Mouse (Mus musculus) lung, embryonic 14.5 days (tissue): ENCODE data around the gene Fbn1. TPM values are rescaled to one million over a fixed set of nuclear protein-coding genes. Genes with fewer than 3 reads are reported as not detected.

Experiments
- ATAC-seq: fragments of 200-750 bp; cut with Nextera tagmentation; 2 replicates; pipeline ENCODE4 v1.8.0; 2017; ENCODE audit warnings: mild to moderate bottlenecking, moderate TSS enrichment, moderate library complexity; ENCODE audit not compliant: insufficient read depth
- DNase-seq: peaks from one replicate; pipeline ENCODE4 v3.0.0-alpha.2; 2015
- H3K27ac ChIP-seq: fragments of 300-500 bp; sonication (generic); 2 replicates; pipeline ENCODE4 v1.5.1; 2014; ENCODE audit warnings: low read depth, mild to moderate bottlenecking, moderate library complexity
- H3K27me3 ChIP-seq: fragments of 300-500 bp; sonication (generic); 2 replicates; pipeline ENCODE4 v1.6.1; 2014; ENCODE audit warnings: low read length, control low read depth; ENCODE audit not compliant: insufficient read depth
- H3K36me3 ChIP-seq: fragments of 300-500 bp; sonication (generic); 2 replicates; pipeline ENCODE4 v1.6.1; 2014; ENCODE audit warnings: control low read depth; ENCODE audit not compliant: insufficient read depth
- H3K4me1 ChIP-seq: fragments of 300-500 bp; sonication (generic); 2 replicates; pipeline ENCODE4 v1.6.1; 2014; ENCODE audit warnings: antibody characterized with exemption, control low read depth; ENCODE audit not compliant: insufficient read depth
- H3K4me2 ChIP-seq: fragments of 300-500 bp; sonication (generic); 2 replicates; pipeline ENCODE4 v1.6.1; 2014; ENCODE audit warnings: mild to moderate bottlenecking
- H3K4me3 ChIP-seq: fragments of 300-500 bp; sonication (generic); 2 replicates; pipeline ENCODE4 v1.5.1; 2014; ENCODE audit warnings: low read depth, low read length
- H3K9ac ChIP-seq: fragments of 300-500 bp; sonication (generic); 2 replicates; pipeline ENCODE4 v1.6.1; 2014
- H3K9me3 ChIP-seq: fragments of 300-500 bp; sonication (generic); 2 replicates; pipeline ENCODE4 v1.6.1; 2016; ENCODE audit warnings: low read depth, low read length, control low read depth
- CTCF ChIP-seq: IDR thresholded peaks from 2 replicates; pipeline ENCODE4 v1.5.1; 2016; ENCODE audit warnings: antibody characterized with exemption, low read depth
- WGBS: fragments of 180-500 bp; shearing (Covaris S2); extraction: QIAGEN DNeasy Blood & Tissue Kit; methylation state at CpG from one replicate; pipeline ENCODE4 v1.1.7; 2014; 5-methylcytosine and 5-hydroxymethylcytosine counted together
- polyA plus RNA-seq: library from polyadenylated mRNA; unstranded; fragments of >200 nt; fragmentation: Nextera tagmentation; extraction: Ambion mirVana; gene quantifications from 2 replicates; pipeline ENCODE4 v1.2.1, GENCODE M21; 2014

The Fbn1 gene
- polyA plus RNA-seq, 1 experiment from 2014 or later, result 53.1 TPM

DNA sequence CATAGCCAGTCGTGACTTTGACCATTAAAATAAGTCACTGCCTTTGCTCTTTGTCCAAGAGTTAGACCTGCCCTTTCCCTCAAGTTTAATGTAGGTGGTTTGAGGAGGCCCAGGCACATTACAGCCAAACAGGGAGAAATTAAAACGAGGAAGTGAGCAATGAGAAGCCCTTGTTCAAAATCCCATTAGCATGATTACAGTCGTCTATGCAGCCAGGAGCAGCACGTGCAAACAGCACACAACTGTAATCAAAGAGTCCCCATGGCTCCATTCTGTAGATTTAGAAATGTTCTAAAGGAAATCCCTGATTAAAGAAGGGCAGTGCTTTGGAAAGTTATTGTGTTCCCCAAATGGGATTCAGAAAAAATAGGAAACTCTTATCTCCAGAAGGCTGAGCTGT lies 29.1 kb downstream of the Fbn1 start:
- Histone ChIP-seq H3K9ac (no peak overlapping the region), H3K27me3 (no peaks in the 10 kb centered on the region), H3K36me3 (peaks cover 9% of the 10 kb centered on the region; the same call in 1 of the 2 replicates), H3K4me2 (no peak overlapping the region), H3K4me1 (peaks cover 14% of the 10 kb centered on the region), H3K27ac (no peak overlapping the region), H3K9me3 (no peaks in the 10 kb centered on the region), H3K4me3 (no peak overlapping the region)
- no peak for DNase-seq
- TF ChIP-seq CTCF, result no peak
- WGBS, result 58% methylated on average over 4 of the region's 4 CpGs
- no peak for ATAC-seq

DNA sequence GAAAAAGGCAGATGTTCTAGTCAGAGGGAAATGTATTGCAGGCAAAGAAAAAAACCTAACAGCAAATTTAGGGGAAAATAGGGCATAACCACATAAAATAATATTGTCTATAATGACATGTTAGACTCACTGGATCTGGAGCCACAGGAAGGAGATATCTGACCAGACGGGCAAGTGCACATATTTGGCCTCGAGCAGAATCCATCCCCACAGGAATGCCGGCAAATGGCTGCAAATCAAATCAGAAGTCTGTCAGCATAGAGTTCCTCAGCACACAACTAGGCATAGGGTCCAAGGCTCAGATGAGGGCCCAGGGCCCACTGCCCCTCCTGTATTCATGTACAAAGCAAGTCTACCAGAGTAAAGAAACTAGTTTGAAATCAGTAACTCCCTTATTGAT lies 30.4 kb downstream of the Fbn1 start:
- Histone ChIP-seq H3K4me1 (peaks cover 25% of the 10 kb centered on the region), H3K9ac (no peak overlapping the region), H3K9me3 (no peaks in the 10 kb centered on the region), H3K36me3 (peaks cover 14% of the 10 kb centered on the region), H3K4me3 (no peak overlapping the region), H3K27ac (no peak overlapping the region), H3K27me3 (no peaks in the 10 kb centered on the region), H3K4me2 (no peak overlapping the region)
- no peak for DNase-seq
- whole genome bisulfite sequencing, result 63% methylated on average over 3 of the region's 3 CpGs
- ATAC-seq, result no peak
- no peak for TF ChIP-seq CTCF

GRCm38 (mm10) chr2:125476231-125476630 lies 31.6 kb downstream of the Fbn1 start:
- no peak for DNase-seq
- 69% methylated on average over 3 of the region's 3 CpGs for WGBS
- no peak for ATAC-seq
- Histone ChIP-seq H3K4me3 (no peak overlapping the region), H3K27me3 (no peaks in the 10 kb centered on the region), H3K9me3 (no peaks in the 10 kb centered on the region), H3K9ac (no peak overlapping the region), H3K4me1 (peaks cover 25% of the 10 kb centered on the region), H3K36me3 (peaks cover 14% of the 10 kb centered on the region), H3K4me2 (no peak overlapping the region), H3K27ac (0 out of 2 replicates have a peak overlapping the region, but pooled peaks have one; percentile 19)
- no peak for TF ChIP-seq CTCF

DNA sequence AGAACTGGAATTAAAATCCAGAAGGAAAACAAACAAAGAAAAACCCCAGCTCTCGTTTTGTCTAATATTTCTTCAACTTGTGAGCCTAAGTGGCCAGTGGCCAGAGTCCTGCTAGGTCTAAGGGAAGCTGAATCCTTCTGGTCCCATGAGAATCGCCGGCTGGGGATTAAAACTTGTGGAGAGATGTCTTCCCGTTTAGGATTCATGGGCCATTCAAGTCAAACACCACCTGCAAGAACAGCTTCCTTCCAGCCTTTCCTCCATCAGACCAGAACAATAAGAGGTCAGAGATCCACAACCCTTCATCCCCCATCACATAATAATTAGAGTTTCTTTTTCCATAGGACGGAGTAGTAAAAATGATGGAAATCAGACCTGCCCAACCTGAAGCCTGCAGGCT lies 33.1 kb downstream of the Fbn1 start:
- ATAC-seq, result no peak
- peaks cover 14% of the 10 kb centered on the region for H3K36me3 ChIP-seq
- H3K4me2 ChIP-seq, result no peak overlapping the region
- TF ChIP-seq CTCF, result no peak
- no peaks in the 10 kb centered on the region for H3K9me3 ChIP-seq
- no peaks in the 10 kb centered on the region for H3K27me3 ChIP-seq
- H3K9ac ChIP-seq, result no peak overlapping the region
- peaks cover 17% of the 10 kb centered on the region; the same call in 1 of the 2 replicates for H3K4me1 ChIP-seq
- no peak overlapping the region for H3K4me3 ChIP-seq
- H3K27ac ChIP-seq, result no peak overlapping the region
- DNase-seq, result no peak
- WGBS, result 64% methylated on average over 5 of the region's 5 CpGs

GRCm38 (mm10) chr2:125473228-125473627 lies 34.6 kb downstream of the Fbn1 start:
- peak; percentile 90 for ATAC-seq
- Histone ChIP-seq H3K4me3 (no peak overlapping the region), H3K4me1 (peaks cover 15% of the 10 kb centered on the region; the same call in 1 of the 2 replicates), H3K36me3 (peaks cover 17% of the 10 kb centered on the region), H3K9me3 (no peaks in the 10 kb centered on the region), H3K27me3 (no peaks in the 10 kb centered on the region), H3K27ac (peak overlapping the region; percentile 74), H3K4me2 (peak overlapping the region; percentile 38), H3K9ac (no peak overlapping the region)
- DNase-seq, result peak; percentile 87
- no peak for TF ChIP-seq CTCF
- 27% methylated on average over 2 of the region's 2 CpGs for WGBS

GRCm38 (mm10) chr2:125471721-125472120 lies 36.1 kb downstream of the Fbn1 start:
- Histone ChIP-seq H3K27me3 (no peaks in the 10 kb centered on the region), H3K4me1 (peaks cover 15% of the 10 kb centered on the region; the same call in 1 of the 2 replicates), H3K36me3 (peaks cover 29% of the 10 kb centered on the region), H3K9ac (no peak overlapping the region), H3K4me2 (no peak overlapping the region), H3K4me3 (no peak overlapping the region), H3K9me3 (no peaks in the 10 kb centered on the region), H3K27ac (no peak overlapping the region; the same call in 1 of the 2 replicates)
- ATAC-seq (no peak), DNase-seq (no peak)
- WGBS, result 72% methylated on average over 4 of the region's 4 CpGs
- TF ChIP-seq CTCF, result no peak

- Histone ChIP-seq H3K27ac (peak overlapping the region; percentile 58), H3K36me3 (peaks cover 31% of the 10 kb centered on the region), H3K9ac (no peak overlapping the region), H3K4me2 (no peak overlapping the region), H3K9me3 (no peaks in the 10 kb centered on the region), H3K27me3 (no peaks in the 10 kb centered on the region), H3K4me3 (no peak overlapping the region), H3K4me1 (peaks cover 12% of the 10 kb centered on the region; the same call in 1 of the 2 replicates)
- no peak for ATAC-seq
- no peak for TF ChIP-seq CTCF
- 40% methylated on average over 8 of the region's 8 CpGs for WGBS
- DNase-seq, result peak; percentile 57
Measured at GRCm38 (mm10) chr2:125470553-125471295, 37.1 kb downstream of the Fbn1 start.
